Mouse (Mus musculus): Measurements from ENCODE around the gene Hspbp1. TPM values are rescaled to one million over a fixed set of nuclear protein-coding genes. Genes with fewer than 3 reads are reported as not detected.

Hspbp1 gene
- polyA plus RNA-seq, 1 experiment = 39.4 TPM

DNA sequence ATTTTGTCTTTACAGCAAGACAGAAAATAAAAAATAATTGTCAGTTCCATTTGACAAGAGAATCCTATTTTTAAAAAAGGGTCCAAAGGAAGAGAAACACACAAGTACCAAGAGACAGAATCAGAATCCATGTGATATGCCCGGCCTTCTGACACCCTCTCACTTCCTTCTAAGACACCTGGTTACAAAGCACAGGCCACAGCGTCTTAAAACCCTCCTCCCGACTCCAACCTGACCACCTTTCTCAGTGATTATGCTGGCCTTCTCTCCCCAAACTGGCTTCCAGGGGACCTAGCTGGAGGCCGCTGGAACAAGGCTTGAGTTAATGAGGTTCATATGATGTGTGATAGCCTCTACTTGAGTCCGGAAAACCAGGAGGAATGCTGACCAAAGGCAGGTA, 31.5 kb downstream of the Hspbp1 start:
- WGBS = 72% methylated on average over 5 of the region's 5 CpGs
- DNase-seq = no peak
- no peaks in the 10 kb centered on the region for H3K27me3 ChIP-seq (replicated peaks; ENCODE audit: control insufficient read depth, insufficient read depth, low read length)
- H3K36me3 ChIP-seq (ENCODE audit: control insufficient read depth, insufficient read depth, low read length) = no peaks in the 10 kb centered on the region
- no peak overlapping the region for H3K27ac ChIP-seq (ENCODE audit: insufficient read depth, low read depth, low read length)
- H3K4me3 ChIP-seq (ENCODE audit: insufficient read depth, low read depth, low read length) = no peak overlapping the region
- peaks cover 34% of the 10 kb centered on the region for H3K4me1 ChIP-seq (ENCODE audit: control insufficient read depth, insufficient read depth, low read length)
- TF ChIP-seq CTCF (conservative IDR thresholded peaks at IDR 0.05; ENCODE audit: insufficient read depth, insufficient read length, low read depth, low read length) (no peak), POLR2A (IDR thresholded peaks at IDR 0.05; ENCODE audit: low read depth, low read length) (no peak)

DNA sequence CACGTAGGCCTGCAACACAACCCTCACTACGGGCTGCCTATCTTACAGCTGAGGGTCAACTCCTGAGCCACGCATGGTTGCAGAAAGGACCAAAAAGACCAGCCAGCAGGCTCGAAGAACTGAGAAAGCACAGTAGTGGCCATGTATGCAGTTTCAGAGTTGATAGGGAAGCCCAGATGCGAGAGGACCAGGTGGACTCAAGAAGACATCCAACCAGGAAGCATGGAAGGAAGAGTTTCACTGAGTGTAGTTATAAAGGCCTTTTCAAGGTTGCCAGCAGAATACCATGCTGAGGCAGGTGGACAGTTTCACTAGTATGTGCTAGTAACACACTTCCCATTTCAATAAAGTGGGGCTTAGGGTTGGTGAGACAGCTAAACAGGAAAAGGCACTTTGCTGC, 32.1 kb downstream of the Hspbp1 start:
- 72% methylated on average over 5 of the region's 5 CpGs for WGBS
- Histone ChIP-seq H3K27ac (ENCODE audit: insufficient read depth, low read depth, low read length) (no peak overlapping the region), H3K27me3 (replicated peaks; ENCODE audit: control insufficient read depth, insufficient read depth, low read length) (no peaks in the 10 kb centered on the region), H3K4me1 (ENCODE audit: control insufficient read depth, insufficient read depth, low read length) (peaks cover 34% of the 10 kb centered on the region), H3K36me3 (ENCODE audit: control insufficient read depth, insufficient read depth, low read length) (no peaks in the 10 kb centered on the region), H3K4me3 (ENCODE audit: insufficient read depth, low read depth, low read length) (no peak overlapping the region)
- TF ChIP-seq CTCF (conservative IDR thresholded peaks at IDR 0.05; ENCODE audit: insufficient read depth, insufficient read length, low read depth, low read length) (no peak), POLR2A (IDR thresholded peaks at IDR 0.05; ENCODE audit: low read depth, low read length) (no peak)
- no peak for DNase-seq

DNA sequence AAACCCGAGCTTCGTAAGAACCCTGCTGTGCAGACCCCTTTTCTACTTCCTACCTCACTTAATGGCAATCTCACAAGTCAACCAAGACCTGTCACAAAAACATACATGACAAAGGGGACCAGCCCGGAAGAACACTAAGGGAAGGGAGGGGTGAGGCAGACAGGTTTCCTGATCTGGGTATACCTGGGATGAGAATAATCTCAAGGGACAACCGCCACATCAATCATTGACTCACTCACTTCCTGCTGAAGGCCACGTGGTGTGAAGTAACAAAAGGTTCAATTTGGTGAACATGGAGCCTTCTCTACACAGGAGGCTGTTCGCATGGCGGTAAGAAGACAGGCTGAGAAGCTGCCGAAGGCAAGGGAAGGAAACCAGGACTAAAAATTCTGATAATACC, 33.3 kb downstream of the Hspbp1 start:
- Histone ChIP-seq H3K27ac (ENCODE audit: insufficient read depth, low read depth, low read length) (no peak overlapping the region), H3K36me3 (ENCODE audit: control insufficient read depth, insufficient read depth, low read length) (no peaks in the 10 kb centered on the region)
- WGBS = 54% methylated on average over 8 of the region's 8 CpGs

DNA sequence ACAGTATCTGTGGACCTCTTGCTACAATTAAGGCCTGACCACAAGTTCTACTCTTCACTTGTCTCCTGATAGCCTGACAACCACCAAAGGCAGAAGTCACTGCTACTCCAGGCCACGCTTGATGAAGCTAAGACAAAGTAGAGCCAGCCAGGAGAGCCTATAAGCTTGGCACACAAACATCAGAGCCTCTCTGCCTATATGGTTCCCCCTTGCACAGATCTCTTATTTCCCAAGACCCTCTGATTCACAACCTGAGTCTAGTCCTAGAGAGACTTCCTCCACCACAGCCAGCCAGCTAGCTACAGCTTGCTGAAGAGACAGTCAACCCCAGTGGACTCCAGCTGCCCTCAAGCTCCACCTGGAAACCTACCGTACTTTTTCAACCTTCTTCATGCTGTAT, 36.9 kb downstream of the Hspbp1 start:
- DNase-seq = no peak
- Histone ChIP-seq H3K4me1 (ENCODE audit: control insufficient read depth, insufficient read depth, low read length) (peaks cover 14% of the 10 kb centered on the region), H3K27ac (ENCODE audit: insufficient read depth, low read depth, low read length) (no peak overlapping the region), H3K4me3 (ENCODE audit: insufficient read depth, low read depth, low read length) (no peak overlapping the region), H3K27me3 (replicated peaks; ENCODE audit: control insufficient read depth, insufficient read depth, low read length) (no peaks in the 10 kb centered on the region), H3K36me3 (ENCODE audit: control insufficient read depth, insufficient read depth, low read length) (no peaks in the 10 kb centered on the region)
- TF ChIP-seq CTCF (conservative IDR thresholded peaks at IDR 0.05; ENCODE audit: insufficient read depth, insufficient read length, low read depth, low read length) (no peak), POLR2A (IDR thresholded peaks at IDR 0.05; ENCODE audit: low read depth, low read length) (no peak)
- 52% methylated on average over 2 of the region's 2 CpGs for WGBS

More for the DNA sequence above, 33.3 kb downstream of the Hspbp1 start:
- DNase-seq = peak; percentile 58
- TF ChIP-seq CTCF (conservative IDR thresholded peaks at IDR 0.05; ENCODE audit: insufficient read depth, insufficient read length, low read depth, low read length) (no peak), POLR2A (IDR thresholded peaks at IDR 0.05; ENCODE audit: low read depth, low read length) (no peak)
- H3K4me1 ChIP-seq (ENCODE audit: control insufficient read depth, insufficient read depth, low read length) = peaks cover 27% of the 10 kb centered on the region
- H3K27me3 ChIP-seq (replicated peaks; ENCODE audit: control insufficient read depth, insufficient read depth, low read length) = no peaks in the 10 kb centered on the region
- H3K4me3 ChIP-seq (ENCODE audit: insufficient read depth, low read depth, low read length) = no peak overlapping the region

DNA sequence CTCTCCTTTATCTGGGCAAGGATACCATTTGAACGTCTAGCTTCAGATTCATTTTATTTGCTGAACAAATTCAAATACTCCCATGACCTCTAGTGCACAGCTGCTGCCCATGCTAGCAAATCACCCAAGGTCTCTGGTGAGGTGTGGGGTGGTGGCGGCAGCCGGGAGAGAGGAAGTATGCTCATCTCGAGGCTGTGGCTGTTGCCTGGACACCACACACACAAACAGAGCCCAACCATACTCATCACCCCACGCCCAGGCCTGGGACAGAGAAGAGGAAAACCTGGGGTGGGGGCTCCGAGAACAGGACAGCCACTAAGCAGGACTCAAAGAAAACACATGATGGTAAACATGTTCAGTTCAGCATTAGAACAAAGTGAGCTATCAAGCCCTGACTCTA, 37.6 kb downstream of the Hspbp1 start:
- TF ChIP-seq CTCF (conservative IDR thresholded peaks at IDR 0.05; ENCODE audit: insufficient read depth, insufficient read length, low read depth, low read length) = no peak
- TF ChIP-seq POLR2A (IDR thresholded peaks at IDR 0.05; ENCODE audit: low read depth, low read length) = no peak
- H3K4me3 ChIP-seq (ENCODE audit: insufficient read depth, low read depth, low read length) = no peak overlapping the region
- peaks cover 8% of the 10 kb centered on the region for H3K4me1 ChIP-seq (ENCODE audit: control insufficient read depth, insufficient read depth, low read length)
- no peak for DNase-seq
- H3K36me3 ChIP-seq (ENCODE audit: control insufficient read depth, insufficient read depth, low read length) = no peaks in the 10 kb centered on the region; the same call in 1 of the 2 replicates
- 32% methylated on average over 6 of the region's 6 CpGs for WGBS
- H3K27me3 ChIP-seq (replicated peaks; ENCODE audit: control insufficient read depth, insufficient read depth, low read length) = no peaks in the 10 kb centered on the region
- no peak overlapping the region for H3K27ac ChIP-seq (ENCODE audit: insufficient read depth, low read depth, low read length)

DNA sequence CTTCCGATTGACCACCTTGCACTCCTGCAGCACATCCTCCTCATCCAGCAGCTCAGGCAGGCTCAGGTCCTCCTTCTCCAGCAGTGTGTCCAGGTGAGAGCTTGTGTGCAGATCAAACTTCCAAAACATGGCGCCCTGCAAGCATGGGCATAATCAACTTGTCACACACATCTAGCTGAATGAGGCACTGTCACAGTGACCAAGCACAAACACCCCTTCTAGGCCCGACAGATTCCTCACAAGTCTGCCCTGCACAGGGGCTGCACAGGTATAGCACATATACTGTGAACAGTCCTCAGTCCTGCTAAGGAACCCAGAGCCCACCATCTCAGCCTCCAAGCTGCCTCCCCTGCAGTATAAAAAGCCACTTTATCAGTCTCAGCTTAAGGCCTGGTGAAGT, 38.1 kb downstream of the Hspbp1 start:
- TF ChIP-seq CTCF (conservative IDR thresholded peaks at IDR 0.05; ENCODE audit: insufficient read depth, insufficient read length, low read depth, low read length) = no peak
- TF ChIP-seq POLR2A (IDR thresholded peaks at IDR 0.05; ENCODE audit: low read depth, low read length) = no peak
- Histone ChIP-seq H3K36me3 (ENCODE audit: control insufficient read depth, insufficient read depth, low read length) (no peaks in the 10 kb centered on the region; the same call in 1 of the 2 replicates), H3K27ac (ENCODE audit: insufficient read depth, low read depth, low read length) (no peak overlapping the region), H3K4me1 (ENCODE audit: control insufficient read depth, insufficient read depth, low read length) (peaks cover 7% of the 10 kb centered on the region), H3K27me3 (replicated peaks; ENCODE audit: control insufficient read depth, insufficient read depth, low read length) (no peaks in the 10 kb centered on the region), H3K4me3 (ENCODE audit: insufficient read depth, low read depth, low read length) (no peak overlapping the region)
- no peak for DNase-seq
- WGBS = 81% methylated on average over 3 of the region's 3 CpGs

DNA sequence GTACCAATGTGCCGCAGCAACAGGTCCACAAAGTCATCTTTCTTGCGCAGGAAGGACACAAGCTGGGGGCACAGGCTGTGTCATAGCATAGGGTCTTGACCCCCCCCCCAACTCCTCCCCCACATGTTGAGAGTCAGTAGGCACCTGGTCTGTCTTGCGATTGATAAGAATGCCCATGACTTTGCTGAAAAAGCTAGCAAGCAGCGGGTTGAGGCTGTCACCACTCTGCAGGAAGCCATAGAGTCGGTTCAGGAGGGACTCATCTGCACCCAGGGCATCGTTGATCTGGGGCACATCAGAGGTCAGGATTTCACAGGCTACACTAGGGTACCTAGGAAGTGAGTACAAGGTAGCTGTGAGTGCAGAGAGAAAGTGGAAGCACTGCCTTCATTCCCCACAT, 41.6 kb downstream of the Hspbp1 start:
- no peak for DNase-seq
- Histone ChIP-seq H3K27me3 (replicated peaks; ENCODE audit: control insufficient read depth, insufficient read depth, low read length) (no peaks in the 10 kb centered on the region), H3K36me3 (ENCODE audit: control insufficient read depth, insufficient read depth, low read length) (peaks cover 1% of the 10 kb centered on the region), H3K4me3 (ENCODE audit: insufficient read depth, low read depth, low read length) (no peak overlapping the region), H3K27ac (ENCODE audit: insufficient read depth, low read depth, low read length) (no peak overlapping the region), H3K4me1 (ENCODE audit: control insufficient read depth, insufficient read depth, low read length) (no peaks in the 10 kb centered on the region)
- WGBS = 91% methylated on average over 6 of the region's 6 CpGs
- no peak for TF ChIP-seq POLR2A (IDR thresholded peaks at IDR 0.05; ENCODE audit: low read depth, low read length)
- no peak for TF ChIP-seq CTCF (conservative IDR thresholded peaks at IDR 0.05; ENCODE audit: insufficient read depth, insufficient read length, low read depth, low read length)

DNA sequence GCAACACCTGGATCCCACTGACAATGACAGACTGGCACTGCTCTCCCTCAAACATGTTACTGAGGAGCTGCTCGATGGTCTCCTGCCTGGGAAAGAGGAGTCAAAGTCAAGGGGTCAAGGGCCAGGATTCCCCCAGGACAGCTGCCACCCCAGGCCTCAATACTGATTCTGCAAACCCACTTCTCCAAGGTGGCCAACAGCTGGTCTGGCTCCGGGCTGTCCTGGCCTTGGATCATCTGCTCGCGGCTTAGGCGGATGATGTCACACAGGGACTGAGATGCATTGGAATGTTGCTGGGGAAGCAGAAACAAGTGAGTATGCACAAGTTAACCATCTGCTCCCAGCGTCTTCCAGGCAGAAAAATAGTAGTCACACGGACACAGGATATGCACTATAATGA, 42.9 kb downstream of the Hspbp1 start:
- Histone ChIP-seq H3K4me3 (ENCODE audit: insufficient read depth, low read depth, low read length) (no peak overlapping the region), H3K4me1 (ENCODE audit: control insufficient read depth, insufficient read depth, low read length) (no peaks in the 10 kb centered on the region), H3K27me3 (replicated peaks; ENCODE audit: control insufficient read depth, insufficient read depth, low read length) (no peaks in the 10 kb centered on the region), H3K27ac (ENCODE audit: insufficient read depth, low read depth, low read length) (no peak overlapping the region), H3K36me3 (ENCODE audit: control insufficient read depth, insufficient read depth, low read length) (peaks cover 4% of the 10 kb centered on the region)
- no peak for DNase-seq
- 70% methylated on average over 7 of the region's 7 CpGs for WGBS
- no peak for TF ChIP-seq CTCF (conservative IDR thresholded peaks at IDR 0.05; ENCODE audit: insufficient read depth, insufficient read length, low read depth, low read length)
- TF ChIP-seq POLR2A (IDR thresholded peaks at IDR 0.05; ENCODE audit: low read depth, low read length) = no peak

All from kidney, adult 2 months (tissue).